29 mouse cellular contexts compared by ENCODE assay signal in genomic region chr2:44274425-44274824, GRCm38 (mm10).
DNase-seq lines count a peak whose midpoint lies in the region; ATAC-seq and TF ChIP-seq lines count a peak whose summit lies in the region.
"Had no signal": no experiment of that assay in that cellular context is flagged by ENCODE, and none has a peak within 500 bp of the region (broad histone marks: within the 10 kb centered on the region; RNA-seq: fewer than 3 reads in every experiment).

No protein-coding gene starts in this region.

- ATAC-seq in lung, embryonic 14.5 days (ENCODE audit: insufficient read depth) = no peak
- ATAC-seq in granulocyte monocyte progenitor cell, adult 5-6 weeks (replicated peaks; ENCODE audit: poor library complexity, severe bottlenecking) = 0 out of 2 replicates have a peak, but pooled peaks have one; percentile 3
- no peak for ATAC-seq in stomach, embryonic 16.5 days (ENCODE audit: insufficient read depth, low FRiP score)
- ATAC-seq: activated CD4-positive, CD25-positive, alpha-beta regulatory T cell, adult 4 months; forebrain, embryonic 16.5 days; inflammation-experienced regulatory T-cells, adult 6 months; midbrain, embryonic 15.5 days had no signal

- H3K4me3 ChIP-seq in lung, embryonic 14.5 days (ENCODE audit: low read depth, low read length) = no peak overlapping the region
- H3K4me3 ChIP-seq in stomach, embryonic 16.5 days (replicated peaks; ENCODE audit: low read length) = no peak overlapping the region
- H3K4me3 ChIP-seq: embryonic facial prominence, embryonic 13.5 days; forebrain, embryonic 10.5 days; gastrocnemius, adult 2 months; heart, adult 2 months; heart, embryonic 13.5 days; hindbrain, embryonic 10.5 days; hindbrain, embryonic 15.5 days; midbrain, embryonic 15.5 days had no signal

- H3K27ac ChIP-seq in lung, embryonic 14.5 days (ENCODE audit: low read depth) = 0 out of 2 replicates have a peak overlapping the region, but pooled peaks have one; percentile 2
- peak overlapping the region; percentile 74 for H3K27ac ChIP-seq in stomach, embryonic 16.5 days (ENCODE audit: low read length)
- H3K27ac ChIP-seq: embryonic facial prominence, embryonic 13.5 days; forebrain, embryonic 10.5 days; gastrocnemius, adult 2 months; heart, adult 2 months; heart, embryonic 13.5 days; hindbrain, embryonic 10.5 days; hindbrain, embryonic 15.5 days; midbrain, embryonic 15.5 days had no signal

- H3K4me1 ChIP-seq in lung, embryonic 14.5 days (ENCODE audit: insufficient read depth) = peaks cover 9% of the 10 kb centered on the region
- no peaks in the 10 kb centered on the region; the same call in 1 of the 2 replicates for H3K4me1 ChIP-seq in stomach, embryonic 16.5 days (ENCODE audit: control insufficient read depth, insufficient read depth, low read length)
- H3K4me1 ChIP-seq: heart, embryonic 13.5 days; midbrain, embryonic 15.5 days had no signal

- no peak for DNase-seq in lung, embryonic 14.5 days
- DNase-seq in lung, postnatal 25 days (ENCODE audit: low spot score) = no peak
- peak; percentile 4 for DNase-seq in adipocyte (ENCODE audit: low spot score)
- no peak for DNase-seq in kidney, postnatal 10 days
- DNase-seq: adrenal gland, postnatal 14 days; B cell, adult 2 months; cerebellum, adult 11-12 months; cerebellum, adult 9-11 months; gastrocnemius, adult 2 months; gastrocnemius, postnatal 36 days; heart, adult 2 months; heart, postnatal 10 days; kidney, adult 9 months; kidney, postnatal 14 days; layer of hippocampus, adult 9-11 months; lung, adult 18-20 months; right cerebral cortex, postnatal 25 days had no signal

- TF ChIP-seq CTCF in lung, embryonic 14.5 days (IDR thresholded peaks at IDR 0.05; ENCODE audit: low read depth) = no peak

- no peaks in the 10 kb centered on the region for H3K27me3 ChIP-seq in lung, embryonic 14.5 days (ENCODE audit: insufficient read depth, low read length)
- H3K27me3 ChIP-seq in stomach, embryonic 16.5 days (ENCODE audit: control insufficient read depth, insufficient read depth, low read length) = no peaks in the 10 kb centered on the region
- H3K27me3 ChIP-seq: embryonic facial prominence, embryonic 13.5 days; heart, embryonic 13.5 days; hindbrain, embryonic 15.5 days; midbrain, embryonic 15.5 days had no signal

- H3K9ac ChIP-seq in lung, embryonic 14.5 days = no peak overlapping the region
- H3K9ac ChIP-seq in stomach, embryonic 16.5 days (ENCODE audit: low read length) = no peak overlapping the region
- H3K9ac ChIP-seq: embryonic facial prominence, embryonic 13.5 days; heart, embryonic 13.5 days; hindbrain, embryonic 15.5 days; midbrain, embryonic 15.5 days had no signal

- H3K36me3 ChIP-seq in lung, embryonic 14.5 days (ENCODE audit: insufficient read depth) = no peaks in the 10 kb centered on the region
- H3K36me3 ChIP-seq in stomach, embryonic 16.5 days (ENCODE audit: control insufficient read depth, insufficient read depth, low read length) = no peaks in the 10 kb centered on the region
- H3K36me3 ChIP-seq: embryonic facial prominence, embryonic 13.5 days; forebrain, embryonic 10.5 days; heart, embryonic 13.5 days; hindbrain, embryonic 10.5 days; hindbrain, embryonic 15.5 days; midbrain, embryonic 15.5 days had no signal

- no peak overlapping the region for H3K4me2 ChIP-seq in lung, embryonic 14.5 days
- H3K4me2 ChIP-seq in stomach, embryonic 16.5 days (ENCODE audit: low read depth, low read length) = no peak overlapping the region
- H3K4me2 ChIP-seq: embryonic facial prominence, embryonic 13.5 days; heart, embryonic 13.5 days; hindbrain, embryonic 15.5 days; liver, embryonic 11.5 days; midbrain, embryonic 15.5 days had no signal

- WGBS in lung, embryonic 14.5 days = 83% methylated on average over 3 of the region's 3 CpGs
- 86% methylated on average over 3 of the region's 3 CpGs for WGBS in stomach, embryonic 16.5 days

- no peaks in the 10 kb centered on the region for H3K9me3 ChIP-seq in lung, embryonic 14.5 days (ENCODE audit: low read depth, low read length)
- H3K9me3 ChIP-seq in stomach, embryonic 16.5 days (replicated peaks; ENCODE audit: control insufficient read depth, low read length) = no peaks in the 10 kb centered on the region
- H3K9me3 ChIP-seq: embryonic facial prominence, embryonic 13.5 days; forebrain, embryonic 10.5 days; heart, embryonic 13.5 days; hindbrain, embryonic 10.5 days; hindbrain, embryonic 15.5 days; midbrain, embryonic 15.5 days had no signal
